Mouse (Mus musculus) megakaryocyte, embryonic 14.5 days (primary cell): ENCODE results near the gene Klhdc8b.

Experiments
- FLI1 ChIP-seq: IDR thresholded peaks from 2 replicates; pipeline ENCODE4 v1.6.1; 2012; ENCODE audit warnings: low read length, inconsistent platforms, mixed read lengths
- GATA1 ChIP-seq: IDR thresholded peaks from 3 replicates; pipeline ENCODE4 v1.6.1; 2012; ENCODE audit warnings: mixed read lengths, low read length, inconsistent platforms, borderline replicate concordance

DNA sequence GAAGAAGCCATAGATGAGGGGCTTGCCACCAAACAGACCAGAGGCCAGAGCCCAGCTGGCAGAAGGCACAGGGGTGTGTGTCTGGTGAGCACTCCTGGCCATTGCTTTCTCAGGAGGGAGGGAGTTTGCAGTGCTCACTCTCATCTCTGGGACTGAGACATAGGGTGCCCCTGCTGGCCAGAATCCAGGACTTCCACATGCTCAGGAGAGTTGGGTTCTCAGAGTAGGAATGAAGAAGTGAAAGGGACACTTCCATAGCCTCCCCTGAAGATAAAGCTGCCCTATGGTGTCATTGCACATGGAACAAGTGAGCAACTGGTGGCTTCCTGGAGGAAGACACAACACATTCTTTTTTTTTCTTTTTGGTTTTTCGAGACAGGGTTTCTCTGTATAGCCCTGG is 13.1 kb upstream of the Klhdc8b start:
- no peak for TF ChIP-seq GATA1
- TF ChIP-seq FLI1 = no peak
